Comparison of ENCODE assay signal across 13 mouse cellular contexts in the genomic region with DNA sequence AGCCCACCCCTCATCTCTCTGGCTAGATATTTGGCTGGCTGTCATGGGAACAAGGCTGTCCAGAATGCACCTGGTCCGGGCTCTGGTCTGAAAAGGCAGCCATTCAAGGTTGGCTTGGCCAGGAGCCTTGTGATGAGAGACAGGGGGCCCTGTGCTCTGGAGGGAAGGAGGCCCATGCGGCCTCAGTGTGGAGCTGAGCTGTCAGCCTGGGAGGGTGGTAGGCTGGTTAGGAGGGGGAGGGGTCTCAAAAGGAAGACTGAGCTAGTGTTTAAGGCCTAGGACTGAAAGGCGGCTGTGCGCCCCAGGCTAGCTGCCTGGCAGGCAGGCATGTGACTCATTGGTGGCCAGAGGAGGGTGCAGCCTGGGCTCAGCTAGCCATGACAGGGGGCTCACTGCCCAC. TPM values are rescaled to one million over a fixed set of nuclear protein-coding genes. Genes with fewer than 3 reads are reported as not detected.
A peak's percentile ranks its signal among the peaks of the same experiment; 100 is the strongest.
DNase-seq lines count a peak whose midpoint lies in the region; ATAC-seq lines count a peak whose summit lies in the region.
"Had no signal": no experiment of that assay in that cellular context is flagged by ENCODE, and none has a peak within 500 bp of the region (broad histone marks: within the 10 kb centered on the region; RNA-seq: fewer than 3 reads in every experiment).

No protein-coding gene starts in this region.

- H3K4me2 ChIP-seq in kidney, embryonic 16.5 days (replicated peaks; ENCODE audit: low read depth, low read length), result no peak overlapping the region
- H3K4me2 ChIP-seq in forebrain, embryonic 13.5 days, result no peak overlapping the region
- H3K4me2 ChIP-seq: neural tube, embryonic 12.5 days had no signal

- H3K27me3 ChIP-seq in kidney, embryonic 16.5 days (ENCODE audit: insufficient read depth, low read length), result no peaks in the 10 kb centered on the region
- peaks cover 4% of the 10 kb centered on the region; the same call in 1 of the 2 replicates for H3K27me3 ChIP-seq in forebrain, embryonic 13.5 days
- peaks cover 28% of the 10 kb centered on the region for H3K27me3 ChIP-seq in midbrain, embryonic 10.5 days (ENCODE audit: low read depth, poor library complexity, severe bottlenecking)

- DNase-seq in kidney, adult 18-20 months, result no peak
- peak; percentile 74 for DNase-seq in ZHBTc4 (ENCODE audit: low read depth, low spot score)
- DNase-seq in midbrain, embryonic 10.5 days (ENCODE audit: low spot score), result no peak
- DNase-seq in lung, postnatal 25 days (ENCODE audit: low spot score), result no peak
- no peak for DNase-seq in spleen, postnatal 14 days (ENCODE audit: low spot score in 2 of 2)
- DNase-seq: adrenal gland, postnatal 36 days; gastrocnemius, adult 2 months; spleen, adult 18-20 months had no signal

- no peaks in the 10 kb centered on the region for H3K9me3 ChIP-seq in kidney, embryonic 16.5 days (ENCODE audit: low read length)
- no peaks in the 10 kb centered on the region for H3K9me3 ChIP-seq in forebrain, embryonic 13.5 days (replicated peaks)
- no peaks in the 10 kb centered on the region for H3K9me3 ChIP-seq in midbrain, embryonic 10.5 days (replicated peaks)
- H3K9me3 ChIP-seq: neural tube, embryonic 12.5 days had no signal

- no peaks in the 10 kb centered on the region for H3K4me1 ChIP-seq in kidney, embryonic 16.5 days (ENCODE audit: insufficient read depth, low read length)
- peaks cover 12% of the 10 kb centered on the region for H3K4me1 ChIP-seq in forebrain, embryonic 13.5 days
- peaks cover 11% of the 10 kb centered on the region for H3K4me1 ChIP-seq in midbrain, embryonic 10.5 days

- 0 out of 2 replicates have a peak overlapping the region, but pooled peaks have one; percentile 34 for H3K27ac ChIP-seq in kidney, embryonic 16.5 days (ENCODE audit: low read length)
- no peak overlapping the region for H3K27ac ChIP-seq in forebrain, embryonic 13.5 days
- H3K27ac ChIP-seq in midbrain, embryonic 10.5 days (replicated peaks), result peak overlapping the region; percentile 55
- H3K27ac ChIP-seq: gastrocnemius, adult 2 months; neural tube, embryonic 12.5 days had no signal

- no peak overlapping the region for H3K9ac ChIP-seq in kidney, embryonic 16.5 days (replicated peaks; ENCODE audit: low read length)
- H3K9ac ChIP-seq in forebrain, embryonic 13.5 days, result no peak overlapping the region
- H3K9ac ChIP-seq: neural tube, embryonic 12.5 days had no signal

- H3K4me3 ChIP-seq in kidney, embryonic 16.5 days (ENCODE audit: low read length), result no peak overlapping the region
- no peak overlapping the region for H3K4me3 ChIP-seq in forebrain, embryonic 13.5 days
- H3K4me3 ChIP-seq in midbrain, embryonic 10.5 days, result no peak overlapping the region
- H3K4me3 ChIP-seq: gastrocnemius, adult 2 months; neural tube, embryonic 12.5 days had no signal

- ATAC-seq in kidney, embryonic 16.5 days (ENCODE audit: low FRiP score, low TSS enrichment), result 0 out of 2 replicates have a peak, but pooled peaks have one; percentile 28
- ATAC-seq in forebrain, embryonic 13.5 days, result peak; percentile 80
- no peak for ATAC-seq in megakaryocyte progenitor cell, adult 5-6 weeks (replicated peaks; ENCODE audit: poor library complexity)

- 35% methylated on average over 4 of the region's 4 CpGs for WGBS in kidney, embryonic 16.5 days
- 6% methylated on average over 4 of the region's 4 CpGs for WGBS in forebrain, embryonic 13.5 days
- 14% methylated on average over 4 of the region's 4 CpGs for WGBS in midbrain, embryonic 10.5 days

- H3K36me3 ChIP-seq in kidney, embryonic 16.5 days (ENCODE audit: insufficient read depth, low read length), result no peaks in the 10 kb centered on the region
- H3K36me3 ChIP-seq in forebrain, embryonic 13.5 days (ENCODE audit: poor library complexity, severe bottlenecking), result no peaks in the 10 kb centered on the region
- no peaks in the 10 kb centered on the region for H3K36me3 ChIP-seq in midbrain, embryonic 10.5 days
- H3K36me3 ChIP-seq: neural tube, embryonic 12.5 days had no signal

RNA-seq across cellular contexts. Expression of gene B3gnt7, which starts 8.2 kb away (rescaled TPM):
- polyA plus RNA-seq in kidney, embryonic 16.5 days (2015; fragmentation: Nextera tagmentation; extraction: Ambion mirVana), result 9.5 and 10.5 TPM in 2 replicates
- polyA plus RNA-seq in forebrain, embryonic 13.5 days (2015; fragmentation: Nextera tagmentation; extraction: Ambion mirVana), result 1.5 and 2.1 TPM in 2 replicates
- 3.7 and 4.2 TPM in 2 replicates for polyA plus RNA-seq in midbrain, embryonic 10.5 days (2016; fragmentation: Nextera tagmentation; extraction: Ambion mirVana)
- total RNA-seq in megakaryocyte progenitor cell, adult 5-6 weeks (2015), result 0.90 and 1.1 TPM in 2 replicates
- 0.47 and 0.83 TPM in 2 replicates for total RNA-seq in megakaryocyte progenitor cell, adult 5-6 weeks (2017)
- total RNA-seq: gastrocnemius, adult 2 months; MEL had no signal
